Mouse (Mus musculus): ENCODE results near the gene Tti1. TPM values are rescaled to one million over a fixed set of nuclear protein-coding genes. Genes with fewer than 3 reads are reported as not detected.

Gene Tti1
- polyA plus RNA-seq, 1 experiment from 2014 or later = 25.5 TPM

DNA sequence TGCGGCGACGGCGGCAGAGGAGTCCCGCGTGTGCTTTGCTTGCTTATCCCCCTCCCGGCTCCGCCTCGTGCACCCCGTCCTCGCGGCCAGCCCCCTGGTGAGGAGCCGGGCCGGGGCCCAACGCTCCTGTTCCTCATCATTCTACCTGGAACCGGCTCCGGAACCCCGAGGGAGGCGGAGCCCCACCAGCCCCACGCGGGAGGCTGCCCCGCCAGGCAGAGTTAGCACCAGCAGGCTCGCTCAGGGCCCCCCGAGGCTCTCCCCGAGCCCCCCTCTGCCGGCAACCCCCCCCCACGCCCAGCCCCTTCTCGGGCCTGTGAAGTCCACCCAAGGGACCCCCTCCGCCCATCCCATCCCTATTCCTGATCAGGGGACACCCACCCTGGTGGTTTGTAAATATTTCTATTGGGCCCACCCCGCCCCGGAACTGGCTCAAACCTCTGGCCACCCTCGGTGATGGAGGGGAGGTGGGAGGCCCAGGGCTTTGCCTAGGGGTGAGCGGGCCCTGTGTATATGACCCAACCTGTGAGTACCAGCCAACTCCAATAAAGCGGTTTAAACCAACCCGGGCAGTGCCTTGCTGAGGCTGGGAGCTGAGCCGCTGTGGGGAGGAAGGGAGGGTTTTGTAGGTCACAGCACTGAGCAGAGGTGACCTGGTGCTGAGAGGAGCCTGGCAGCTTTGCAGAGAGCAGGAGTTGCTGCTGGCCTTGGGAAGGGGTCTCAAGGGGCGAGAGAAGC lies 83.9 kb downstream of the Tti1 start:
- peaks cover 11% of the 10 kb centered on the region; the same call in 1 of the 2 replicates for H3K4me1 ChIP-seq (replicated peaks; ENCODE audit: control insufficient read depth, insufficient read depth, low read length)
- H3K27me3 ChIP-seq (replicated peaks; ENCODE audit: control insufficient read depth, insufficient read depth, low read length) = peaks cover 22% of the 10 kb centered on the region
- H3K9me3 ChIP-seq (ENCODE audit: control insufficient read depth, low read length) = no peaks in the 10 kb centered on the region
- H3K36me3 ChIP-seq (ENCODE audit: control insufficient read depth, insufficient read depth, low read length) = no peaks in the 10 kb centered on the region
- DNase-seq (ENCODE audit: low spot score) = no peak
- peak overlapping the region; percentile 49 for H3K4me3 ChIP-seq (ENCODE audit: low read depth, low read length)
- 8% methylated on average over 37 of the region's 37 CpGs for WGBS
- peak overlapping the region; percentile 52 for H3K9ac ChIP-seq (ENCODE audit: low read length)
- peak overlapping the region; percentile 85 for H3K4me2 ChIP-seq (ENCODE audit: low read length)
- H3K27ac ChIP-seq (ENCODE audit: low read depth) = no peak overlapping the region
- ATAC-seq (replicated peaks; ENCODE audit: low FRiP score, low TSS enrichment, low read depth) = 0 out of 2 replicates have a peak, but pooled peaks have one; percentile 14

DNA sequence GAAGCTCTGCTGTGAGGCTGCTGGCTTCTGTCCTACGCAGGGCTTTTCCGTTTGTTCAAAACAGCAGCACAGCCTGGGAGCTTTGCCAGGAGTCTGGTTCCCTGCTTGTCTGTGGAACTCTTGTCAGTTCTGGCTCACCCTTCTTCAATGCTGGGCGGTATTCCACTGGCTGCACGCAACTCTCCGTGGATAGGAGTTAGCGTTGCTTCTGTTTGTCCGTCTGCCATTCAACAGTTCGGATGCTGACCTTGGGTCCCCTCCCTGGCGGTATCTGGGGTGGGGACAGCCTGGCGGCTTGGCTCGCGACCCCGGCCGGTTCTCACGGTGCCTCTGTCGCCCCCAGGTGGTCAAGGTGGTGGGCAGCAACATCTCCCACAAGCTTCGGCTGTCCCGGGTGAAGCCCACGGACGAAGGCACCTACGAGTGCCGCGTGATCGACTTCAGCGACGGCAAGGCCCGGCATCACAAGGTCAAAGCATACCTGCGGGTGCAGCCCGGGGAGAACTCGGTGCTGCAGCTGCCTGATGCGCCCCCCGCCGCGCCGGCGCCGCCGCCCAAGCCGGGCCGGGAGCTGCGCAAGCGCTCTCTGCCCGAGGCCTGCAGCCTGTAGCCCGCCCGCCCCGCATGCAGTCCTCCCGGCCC lies 84.6 kb downstream of the Tti1 start:
- H3K9me3 ChIP-seq (ENCODE audit: control insufficient read depth, low read length) = no peaks in the 10 kb centered on the region
- WGBS = under 1% methylated on average over 47 of the region's 47 CpGs
- peak; percentile 72 for ATAC-seq (replicated peaks; ENCODE audit: low FRiP score, low TSS enrichment, low read depth)
- H3K27ac ChIP-seq (ENCODE audit: low read depth) = no peak overlapping the region
- DNase-seq (ENCODE audit: low spot score) = peak; percentile 94
- peak overlapping the region; percentile 52 for H3K9ac ChIP-seq (ENCODE audit: low read length)
- H3K27me3 ChIP-seq (replicated peaks; ENCODE audit: control insufficient read depth, insufficient read depth, low read length) = peaks cover 22% of the 10 kb centered on the region
- no peaks in the 10 kb centered on the region for H3K36me3 ChIP-seq (ENCODE audit: control insufficient read depth, insufficient read depth, low read length)
- H3K4me3 ChIP-seq (ENCODE audit: low read depth, low read length) = peak overlapping the region; percentile 49
- H3K4me2 ChIP-seq (ENCODE audit: low read length) = peak overlapping the region; percentile 85
- peaks cover 11% of the 10 kb centered on the region; the same call in 1 of the 2 replicates for H3K4me1 ChIP-seq (replicated peaks; ENCODE audit: control insufficient read depth, insufficient read depth, low read length)

DNA sequence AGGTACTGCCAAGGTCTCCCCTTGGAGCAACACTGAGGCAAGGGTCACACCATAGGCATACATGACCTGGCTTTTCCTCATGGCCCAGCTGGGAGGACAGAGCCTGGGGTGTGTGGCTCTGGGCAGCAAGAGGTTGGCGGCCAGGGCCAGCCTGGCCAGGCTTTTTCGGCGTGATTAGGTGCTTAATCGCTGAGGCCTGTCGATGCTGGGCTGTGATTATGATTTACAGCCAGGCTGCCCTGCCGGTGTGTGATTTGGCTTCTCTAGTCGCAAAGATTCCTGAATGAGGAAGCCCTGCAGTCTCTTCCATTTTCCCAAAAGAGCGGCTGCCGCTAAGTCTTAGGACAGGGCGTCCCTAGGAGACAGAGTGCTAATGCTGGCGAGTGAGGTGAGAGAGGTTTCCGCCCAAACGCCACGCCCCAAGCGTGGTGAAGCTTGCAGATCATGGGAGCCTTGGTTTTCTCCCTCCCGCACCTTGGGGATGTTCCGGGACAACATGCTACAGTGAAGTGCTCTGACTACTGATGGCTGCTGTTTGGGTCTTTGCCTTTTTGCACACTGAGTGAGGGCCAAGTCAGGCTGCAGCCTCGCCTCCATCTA lies 87.5 kb downstream of the Tti1 start:
- no peak overlapping the region for H3K4me3 ChIP-seq (ENCODE audit: low read depth, low read length)

DNA sequence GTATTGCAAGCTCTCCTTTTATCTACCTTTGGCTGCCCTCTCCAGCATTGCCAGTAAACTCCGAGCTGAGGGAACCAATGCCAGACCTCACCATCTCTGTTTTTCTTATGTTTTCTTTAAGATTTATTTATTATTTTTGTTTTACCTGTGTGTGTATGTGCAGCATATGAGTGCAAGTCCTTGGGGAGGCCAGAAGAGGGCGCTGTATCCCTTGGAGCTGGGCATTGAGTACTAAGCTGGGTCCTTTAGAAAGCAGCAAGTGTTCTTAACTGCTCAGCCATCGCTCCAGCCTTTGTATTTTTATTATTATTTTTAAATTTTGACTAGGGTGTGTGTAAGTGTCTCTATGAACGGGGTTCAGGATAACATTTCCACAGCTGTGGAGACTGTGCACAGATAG lies 91.6 kb downstream of the Tti1 start:
- H3K4me2 ChIP-seq (ENCODE audit: low read length) = no peak overlapping the region
- WGBS = 76% methylated on average over 4 of the region's 4 CpGs

More for the DNA sequence above, 87.5 kb downstream of the Tti1 start:
- peaks cover 22% of the 10 kb centered on the region for H3K27me3 ChIP-seq (replicated peaks; ENCODE audit: control insufficient read depth, insufficient read depth, low read length)
- H3K36me3 ChIP-seq (ENCODE audit: control insufficient read depth, insufficient read depth, low read length) = no peaks in the 10 kb centered on the region
- no peak for DNase-seq (ENCODE audit: low spot score)
- peaks cover 11% of the 10 kb centered on the region; the same call in 1 of the 2 replicates for H3K4me1 ChIP-seq (replicated peaks; ENCODE audit: control insufficient read depth, insufficient read depth, low read length)
- no peak overlapping the region for H3K9ac ChIP-seq (ENCODE audit: low read length)
- no peak for ATAC-seq (replicated peaks; ENCODE audit: low FRiP score, low TSS enrichment, low read depth)
- no peaks in the 10 kb centered on the region for H3K9me3 ChIP-seq (ENCODE audit: control insufficient read depth, low read length)
- H3K27ac ChIP-seq (ENCODE audit: low read depth) = no peak overlapping the region
- peak overlapping the region; percentile 33 for H3K4me2 ChIP-seq (ENCODE audit: low read length)
- WGBS = 8% methylated on average over 18 of the region's 18 CpGs

DNA sequence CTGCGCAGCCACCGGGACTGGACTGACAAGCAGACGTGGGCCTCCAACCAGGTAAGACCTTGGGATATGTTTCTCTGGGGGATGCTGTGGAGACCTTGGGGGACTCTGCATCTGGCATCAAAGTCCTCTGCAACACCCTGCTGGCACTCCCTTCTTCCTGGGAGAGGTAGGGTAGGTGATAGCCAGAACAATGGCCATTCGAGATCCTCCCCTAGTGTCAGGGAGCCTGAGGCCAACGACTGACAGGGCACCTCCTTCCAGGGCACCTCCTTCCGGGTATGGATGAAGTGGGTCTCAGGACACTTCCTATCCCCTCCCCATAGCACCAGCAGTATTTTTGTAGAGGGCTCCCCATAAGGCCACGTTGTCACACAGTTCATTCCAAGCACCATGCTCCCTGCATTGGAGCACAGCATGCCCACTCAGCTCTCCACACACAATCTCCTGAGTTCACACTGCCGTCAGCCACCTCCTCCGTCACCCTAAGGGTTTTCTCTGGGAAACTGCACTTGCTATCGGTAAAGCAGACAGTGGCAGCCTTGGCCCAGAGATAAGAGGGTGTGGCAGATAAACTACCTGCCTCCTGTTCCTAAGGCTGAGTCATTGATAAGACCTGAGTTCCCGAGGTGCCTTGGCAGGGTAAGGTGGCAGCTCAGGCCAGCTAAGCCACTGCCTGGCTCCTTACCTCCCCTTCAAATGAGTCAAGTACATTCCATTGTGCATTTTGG lies 92.6 kb downstream of the Tti1 start:
- H3K4me2 ChIP-seq (ENCODE audit: low read length) = no peak overlapping the region
- no peak overlapping the region for H3K27ac ChIP-seq (ENCODE audit: low read depth)
- no peaks in the 10 kb centered on the region for H3K4me1 ChIP-seq (replicated peaks; ENCODE audit: control insufficient read depth, insufficient read depth, low read length)
- ATAC-seq (replicated peaks; ENCODE audit: low FRiP score, low TSS enrichment, low read depth) = no peak; the same call in 1 of the 2 replicates
- peaks cover 6% of the 10 kb centered on the region; the same call in 1 of the 2 replicates for H3K27me3 ChIP-seq (replicated peaks; ENCODE audit: control insufficient read depth, insufficient read depth, low read length)
- H3K4me3 ChIP-seq (ENCODE audit: low read depth, low read length) = no peak overlapping the region
- no peaks in the 10 kb centered on the region for H3K36me3 ChIP-seq (ENCODE audit: control insufficient read depth, insufficient read depth, low read length)
- no peak overlapping the region for H3K9ac ChIP-seq (ENCODE audit: low read length)
- no peaks in the 10 kb centered on the region for H3K9me3 ChIP-seq (ENCODE audit: control insufficient read depth, low read length)
- no peak for DNase-seq (ENCODE audit: low spot score)
- WGBS = 67% methylated on average over 11 of the region's 11 CpGs

More for the DNA sequence above, 91.6 kb downstream of the Tti1 start:
- DNase-seq (ENCODE audit: low spot score) (no peak), ATAC-seq (replicated peaks; ENCODE audit: low FRiP score, low TSS enrichment, low read depth) (no peak)
- H3K9me3 ChIP-seq (ENCODE audit: control insufficient read depth, low read length) = no peaks in the 10 kb centered on the region
- H3K36me3 ChIP-seq (ENCODE audit: control insufficient read depth, insufficient read depth, low read length) = no peaks in the 10 kb centered on the region
- H3K9ac ChIP-seq (ENCODE audit: low read length) = no peak overlapping the region
- H3K4me1 ChIP-seq (replicated peaks; ENCODE audit: control insufficient read depth, insufficient read depth, low read length) = peaks cover 4% of the 10 kb centered on the region; the same call in 1 of the 2 replicates
- no peak overlapping the region for H3K4me3 ChIP-seq (ENCODE audit: low read depth, low read length)
- peaks cover 16% of the 10 kb centered on the region for H3K27me3 ChIP-seq (replicated peaks; ENCODE audit: control insufficient read depth, insufficient read depth, low read length)
- no peak overlapping the region for H3K27ac ChIP-seq (ENCODE audit: low read depth)

DNA sequence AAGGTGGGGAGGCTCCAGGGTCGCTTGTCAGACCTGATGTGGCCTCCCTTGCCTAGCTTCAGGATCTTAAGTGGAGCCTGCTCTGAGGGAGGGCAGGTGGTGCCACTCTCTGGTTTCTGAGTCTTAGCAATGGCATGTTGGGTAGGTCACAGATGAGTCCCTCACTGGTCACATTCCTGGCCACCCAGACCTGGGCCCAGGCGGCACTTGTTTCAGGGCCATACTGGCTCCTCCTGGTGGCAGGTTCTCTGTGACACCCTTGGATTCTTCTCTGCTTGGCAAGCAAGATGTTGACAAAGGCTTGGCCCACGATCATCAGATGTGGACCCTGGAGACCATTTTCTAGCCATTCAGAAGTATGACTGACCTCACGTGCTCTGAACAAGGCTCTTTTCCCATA lies 95.6 kb downstream of the Tti1 start:
- 80% methylated on average over 4 of the region's 4 CpGs for WGBS

More for the DNA sequence above, 95.6 kb downstream of the Tti1 start:
- Histone ChIP-seq H3K36me3 (ENCODE audit: control insufficient read depth, insufficient read depth, low read length) (no peaks in the 10 kb centered on the region), H3K27ac (ENCODE audit: low read depth) (no peak overlapping the region), H3K4me2 (ENCODE audit: low read length) (no peak overlapping the region), H3K9ac (ENCODE audit: low read length) (no peak overlapping the region), H3K27me3 (replicated peaks; ENCODE audit: control insufficient read depth, insufficient read depth, low read length) (no peaks in the 10 kb centered on the region), H3K4me3 (ENCODE audit: low read depth, low read length) (no peak overlapping the region), H3K9me3 (ENCODE audit: control insufficient read depth, low read length) (no peaks in the 10 kb centered on the region), H3K4me1 (replicated peaks; ENCODE audit: control insufficient read depth, insufficient read depth, low read length) (no peaks in the 10 kb centered on the region)
- ATAC-seq (replicated peaks; ENCODE audit: low FRiP score, low TSS enrichment, low read depth) = no peak
- DNase-seq (ENCODE audit: low spot score) = no peak

Other genes with a start within 250 kb of the Tti1 start
- 0.47 and 0.73 TPM in 2 replicates for gene Vstm2l, start 113.8 kb downstream of the Tti1 start, polyA plus RNA-seq (2014; fragmentation: Nextera tagmentation; extraction: Ambion mirVana)
- gene Rprd1b, start 64 bp upstream of the Tti1 start, polyA plus RNA-seq (2014; fragmentation: Nextera tagmentation; extraction: Ambion mirVana) = 44.6 and 48.2 TPM in 2 replicates
- gene Tgm2, start 118.0 kb upstream of the Tti1 start, polyA plus RNA-seq (2014; fragmentation: Nextera tagmentation; extraction: Ambion mirVana) = 54.4 and 59.7 TPM in 2 replicates
- gene D630003M21Rik, start 200.8 kb upstream of the Tti1 start, polyA plus RNA-seq (2014; fragmentation: Nextera tagmentation; extraction: Ambion mirVana) = 1.5 and 1.8 TPM in 2 replicates
- not detected in 2 replicates for gene Bpi, start 229.7 kb upstream of the Tti1 start, polyA plus RNA-seq (2014; fragmentation: Nextera tagmentation; extraction: Ambion mirVana)

All from intestine, embryonic 14.5 days (tissue).